Mouse (Mus musculus): ENCODE data around the gene Nxf3.
A peak's percentile ranks its signal among the peaks of the same experiment; 100 is the strongest.
"Not testable (repeated sequence)": the region's sequence is repeated elsewhere in the genome, so short reads cannot be mapped to it uniquely, and the experiment has no call there.

The Nxf3 gene

GRCm38 (mm10) chrX:136085155-136085554, at the start of gene Nxf3:
Gene Nxf3 (minus strand): TSS chrX:136085255.
- no peak for DNase-seq (ENCODE audit: low read depth, low spot score)

DNA sequence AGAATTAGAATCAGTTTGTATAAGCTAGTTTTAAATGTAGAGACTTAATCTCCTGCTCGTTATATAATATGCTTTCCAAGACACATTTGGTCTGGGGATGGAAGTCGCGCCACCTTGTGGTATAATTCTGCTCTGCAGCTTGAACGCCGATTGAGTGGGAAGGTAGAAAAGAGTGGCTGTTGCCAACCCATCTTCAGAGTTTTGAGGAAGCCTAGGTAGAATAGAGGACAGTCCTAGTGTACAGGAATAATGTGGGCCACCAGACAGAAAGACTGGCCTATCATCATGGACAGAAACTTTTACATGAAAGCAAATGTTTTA, 42.6 kb upstream of the Nxf3 start:
- DNase-seq (ENCODE audit: low read depth, low spot score): peak; percentile 24

GRCm38 (mm10) chrX:136127038-136127743, 42.1 kb upstream of the Nxf3 start:
- DNase-seq (ENCODE audit: low read depth, low spot score): no peak

DNA sequence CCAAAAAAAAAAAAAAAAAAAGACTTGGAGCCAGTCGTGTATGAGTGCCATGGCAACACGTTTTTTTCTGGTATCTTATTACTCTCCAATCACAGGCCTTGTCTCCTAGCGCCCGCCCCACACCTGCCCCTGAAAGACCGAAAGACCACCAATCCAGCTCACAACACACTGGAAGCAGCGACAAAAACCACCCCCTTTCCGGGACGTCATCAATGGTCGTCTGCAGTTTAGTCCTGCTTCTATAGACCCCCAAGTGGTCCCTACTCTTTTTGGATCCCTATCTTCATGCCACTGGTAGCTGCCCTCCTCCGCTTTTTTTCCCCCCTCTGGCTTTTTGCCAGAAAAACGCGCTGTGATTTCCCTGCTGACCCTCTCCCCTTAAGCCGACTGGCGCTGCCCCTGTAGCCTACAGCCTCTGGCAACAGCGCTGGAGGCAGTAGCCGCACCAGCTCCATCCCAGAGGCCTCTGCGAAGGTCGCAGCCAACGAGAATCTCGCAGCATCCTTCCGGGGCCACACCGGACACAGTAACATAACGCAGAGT, 30.4 kb upstream of the Nxf3 start:
- DNase-seq (ENCODE audit: low read depth, low spot score): peak; percentile 94

GRCm38 (mm10) chrX:136115015-136115414, 30.0 kb upstream of the Nxf3 start:
- no peak for DNase-seq (ENCODE audit: low read depth, low spot score)

GRCm38 (mm10) chrX:136107942-136108341, 22.9 kb upstream of the Nxf3 start:
- peak; percentile 26 for DNase-seq (ENCODE audit: low read depth, low spot score)

DNA sequence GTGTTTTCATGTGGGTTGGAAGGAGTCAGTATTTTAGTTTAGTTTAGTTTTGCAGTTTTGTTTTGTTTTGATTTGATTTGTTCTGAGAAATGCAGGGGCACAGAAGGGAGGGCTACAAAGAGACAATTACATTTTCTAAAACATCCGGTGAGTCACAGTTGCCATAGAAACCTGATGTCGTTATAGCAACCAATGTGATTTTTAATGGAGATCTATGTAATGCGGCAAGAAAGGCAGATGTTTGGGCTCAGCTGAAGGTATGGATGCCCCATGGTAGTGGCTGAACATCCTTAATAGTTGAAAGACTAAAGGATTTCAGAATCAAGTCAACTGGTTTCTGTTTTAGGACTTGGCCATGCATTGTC, 19.7 kb upstream of the Nxf3 start:
- peak; percentile 29 for DNase-seq (ENCODE audit: low read depth, low spot score)

DNA sequence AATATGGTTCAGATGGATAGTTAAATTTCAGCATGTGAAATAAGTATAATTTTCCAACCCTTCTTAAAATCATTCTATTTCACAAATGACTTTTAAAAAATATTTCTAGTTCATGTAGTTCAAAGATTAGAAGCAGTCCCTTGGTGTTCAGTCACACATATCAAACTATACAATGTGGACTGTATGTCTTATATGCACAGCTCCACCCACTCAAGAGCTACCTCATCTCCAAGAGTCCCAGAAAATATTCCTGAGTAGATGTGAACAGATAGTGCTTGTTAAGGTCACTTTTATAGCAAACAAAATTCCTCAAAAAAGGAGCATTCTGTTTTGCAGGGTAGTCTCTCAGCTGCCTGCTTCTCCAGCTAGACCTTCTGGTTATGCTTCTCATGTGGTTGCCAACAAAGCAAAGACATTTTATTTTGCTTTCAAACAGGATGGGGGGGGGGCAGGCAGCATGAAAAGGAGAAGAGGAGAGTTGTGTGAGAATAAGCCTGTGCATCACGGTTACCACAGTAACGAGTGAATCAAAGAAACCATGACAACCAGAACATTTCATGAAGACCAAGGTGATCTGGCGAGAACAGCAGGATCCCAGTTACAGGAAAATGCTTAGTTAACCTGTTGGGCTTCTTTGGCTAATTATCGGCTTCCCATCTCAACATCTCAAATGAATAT, 19.1 kb upstream of the Nxf3 start:
- DNase-seq (ENCODE audit: low read depth, low spot score): peak; percentile 56

DNA sequence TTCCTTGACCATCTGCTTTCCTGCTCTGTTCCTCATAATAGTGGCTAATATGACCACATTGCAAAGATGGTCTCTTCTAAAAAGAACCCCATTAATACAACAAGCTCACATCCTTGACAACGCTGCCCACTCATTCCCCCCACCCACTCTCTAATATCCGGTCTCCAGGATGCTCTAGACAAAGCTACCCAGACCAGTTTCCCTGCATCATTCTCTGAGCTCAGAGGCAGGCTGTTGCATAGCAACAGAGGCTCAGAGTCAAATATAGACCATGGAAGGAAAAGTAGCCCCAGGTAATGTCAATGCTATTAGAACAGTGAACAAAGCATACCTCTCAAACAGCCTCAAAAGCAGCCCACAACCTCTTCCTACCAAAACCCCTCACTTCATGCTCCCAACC, 9.4 kb upstream of the Nxf3 start:
- DNase-seq (ENCODE audit: low read depth, low spot score): peak; percentile 35

- DNase-seq (ENCODE audit: low read depth, low spot score): no peak
Observed at GRCm38 (mm10) chrX:136092497-136093279, 7.6 kb upstream of the Nxf3 start.

DNA sequence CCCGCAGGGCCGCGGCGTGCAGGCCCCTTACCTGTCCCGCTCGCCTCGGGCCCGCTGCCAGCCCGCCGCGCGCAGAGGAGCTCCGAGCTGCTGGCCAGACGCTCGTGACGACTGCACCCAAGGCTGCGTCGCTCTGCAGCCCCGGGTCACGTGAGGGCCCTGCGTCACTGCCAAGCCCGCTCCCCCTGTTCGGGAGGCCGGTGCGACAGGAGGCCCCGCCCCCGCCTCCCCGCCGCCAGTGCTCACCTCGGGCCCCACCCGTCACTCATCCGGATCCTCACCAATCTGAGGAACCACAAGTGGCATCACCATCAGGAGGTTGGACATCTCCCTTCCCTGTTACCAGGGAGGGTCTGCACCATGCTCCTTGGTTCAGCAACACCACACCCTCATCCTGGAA, 17.0 kb downstream of the Nxf3 start, which contains the start of gene Bex2:
Gene Bex2, minus strand, starts transcription at position 217 of the 400 bp plus-strand sequence.
- DNase-seq (ENCODE audit: low read depth, low spot score): not testable (repeated sequence)

GRCm38 (mm10) chrX:136067201-136067991, 17.7 kb downstream of the Nxf3 start:
- DNase-seq (ENCODE audit: low read depth, low spot score): peak; percentile 17

DNA sequence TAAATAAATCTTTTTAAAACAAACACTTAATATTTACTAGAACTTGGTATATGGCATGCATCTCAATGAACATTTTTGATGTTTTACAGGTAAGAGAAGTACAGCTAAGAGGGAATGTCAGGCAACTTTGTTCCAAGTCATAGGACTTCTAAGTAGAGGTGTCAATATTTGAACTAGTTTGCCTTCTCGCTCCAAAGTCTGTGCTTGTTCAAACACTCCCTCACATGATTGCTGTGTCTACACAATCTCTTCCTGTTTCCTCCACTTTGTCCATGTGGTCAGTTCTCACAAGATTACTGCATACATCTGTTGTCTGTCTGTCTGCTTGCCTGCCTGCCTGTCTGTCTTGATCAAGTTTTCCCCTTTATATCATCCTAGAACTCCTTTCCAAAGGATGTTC, 24.4 kb downstream of the Nxf3 start:
- no peak for DNase-seq (ENCODE audit: low read depth, low spot score)

- DNase-seq (ENCODE audit: low read depth, low spot score): no peak
Observed at GRCm38 (mm10) chrX:136051219-136051618, 33.8 kb downstream of the Nxf3 start.

- peak; percentile 50 for DNase-seq (ENCODE audit: low read depth, low spot score)
Observed at GRCm38 (mm10) chrX:136047528-136047927, 37.5 kb downstream of the Nxf3 start.

- no peak for DNase-seq (ENCODE audit: low read depth, low spot score)
Observed at GRCm38 (mm10) chrX:136043726-136044125, 41.3 kb downstream of the Nxf3 start.

- DNase-seq (ENCODE audit: low read depth, low spot score): not testable (repeated sequence)
Observed at GRCm38 (mm10) chrX:136032799-136033763, 52.0 kb downstream of the Nxf3 start, which contains the start of gene Arxes1. Gene Arxes1 (plus strand): TSS chrX:136033367.

- DNase-seq (ENCODE audit: low read depth, low spot score): no peak
Observed at GRCm38 (mm10) chrX:136030331-136030730, 54.7 kb downstream of the Nxf3 start.
